Mouse (Mus musculus): Measurements from ENCODE around the gene Ociad2.
"Not testable (repeated sequence)": the region's sequence is repeated elsewhere in the genome, so short reads cannot be mapped to it uniquely, and the experiment has no call there.

Gene Ociad2

DNA sequence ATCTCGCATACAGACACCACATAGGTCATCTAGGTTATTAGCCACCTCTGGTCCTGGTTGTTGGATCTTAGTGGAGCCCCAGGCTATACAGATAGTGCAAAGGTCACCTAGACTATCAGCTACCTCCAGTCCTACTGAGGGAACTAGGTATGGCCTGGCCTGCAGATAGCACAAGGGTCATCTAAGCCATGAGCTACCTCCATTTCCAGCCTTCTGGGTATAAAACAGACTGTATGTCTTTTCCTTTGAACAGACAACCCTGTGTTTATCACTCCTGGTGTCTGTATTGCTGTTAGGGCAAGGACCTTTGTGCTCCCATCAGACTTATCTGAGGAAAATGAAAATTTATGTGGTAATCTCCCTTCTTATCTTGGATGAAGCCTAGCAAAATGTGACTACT lies 11.0 kb upstream of the Ociad2 start:
- DNase-seq, result no peak

DNA sequence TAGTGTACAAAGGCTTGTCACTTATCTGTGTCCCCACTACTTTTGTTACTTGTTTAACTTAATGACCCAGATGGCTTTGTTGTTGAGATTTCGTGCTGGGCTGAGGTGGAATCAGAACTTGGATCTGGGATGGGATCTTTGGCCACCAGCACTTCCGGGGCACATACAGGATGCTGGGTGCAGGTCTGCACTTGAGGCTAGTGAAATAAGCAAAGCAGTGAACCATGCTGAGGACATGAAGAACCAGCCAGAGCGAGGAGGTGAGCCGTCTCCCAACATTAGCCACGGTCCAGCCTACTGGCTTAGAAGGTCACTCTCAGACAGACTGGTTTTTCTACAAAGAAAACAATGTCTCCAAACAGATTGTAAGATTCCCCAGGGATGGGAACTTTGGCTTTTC lies 8.7 kb upstream of the Ociad2 start:
- no peak for DNase-seq

DNA sequence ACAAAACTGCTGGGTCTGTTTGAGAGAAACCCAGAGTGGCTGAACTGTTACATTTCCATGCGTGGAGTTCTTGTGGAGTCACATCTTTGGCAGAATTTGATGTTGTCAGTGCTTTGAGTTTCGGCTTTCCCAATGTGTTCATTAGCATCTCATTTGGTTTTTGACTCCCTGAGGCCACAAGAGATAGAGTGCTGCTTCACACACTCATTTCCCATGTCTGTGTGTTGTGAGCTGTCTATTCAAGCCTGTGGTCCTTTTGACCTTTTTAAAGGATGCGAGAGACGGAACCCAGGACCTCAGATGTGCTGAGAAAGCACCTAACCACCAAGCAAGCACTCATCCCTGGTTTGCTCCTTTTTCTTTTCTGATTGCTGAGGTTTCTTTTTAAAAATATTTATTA lies 4.4 kb upstream of the Ociad2 start:
- no peak for DNase-seq

DNA sequence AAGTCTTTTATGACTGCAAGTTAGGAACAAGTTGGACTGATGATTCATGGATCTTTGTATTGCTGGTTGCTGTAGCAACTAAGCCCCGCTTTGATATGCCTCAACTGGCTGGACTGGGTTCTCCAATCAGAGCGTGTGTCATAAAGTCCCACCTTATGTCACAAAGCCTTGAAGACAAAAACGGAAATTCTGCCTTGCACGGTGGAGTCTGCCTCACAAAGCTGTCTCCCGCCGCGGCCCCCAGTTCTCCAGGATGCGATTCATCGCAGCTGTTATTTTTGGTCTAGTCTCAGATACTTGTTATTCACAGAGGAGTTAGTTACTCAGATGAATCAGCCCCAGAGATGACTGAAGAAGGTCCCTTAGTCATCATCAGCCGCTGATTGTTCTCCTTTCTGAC lies 3.5 kb upstream of the Ociad2 start:
- peak; percentile 18 for DNase-seq

DNA sequence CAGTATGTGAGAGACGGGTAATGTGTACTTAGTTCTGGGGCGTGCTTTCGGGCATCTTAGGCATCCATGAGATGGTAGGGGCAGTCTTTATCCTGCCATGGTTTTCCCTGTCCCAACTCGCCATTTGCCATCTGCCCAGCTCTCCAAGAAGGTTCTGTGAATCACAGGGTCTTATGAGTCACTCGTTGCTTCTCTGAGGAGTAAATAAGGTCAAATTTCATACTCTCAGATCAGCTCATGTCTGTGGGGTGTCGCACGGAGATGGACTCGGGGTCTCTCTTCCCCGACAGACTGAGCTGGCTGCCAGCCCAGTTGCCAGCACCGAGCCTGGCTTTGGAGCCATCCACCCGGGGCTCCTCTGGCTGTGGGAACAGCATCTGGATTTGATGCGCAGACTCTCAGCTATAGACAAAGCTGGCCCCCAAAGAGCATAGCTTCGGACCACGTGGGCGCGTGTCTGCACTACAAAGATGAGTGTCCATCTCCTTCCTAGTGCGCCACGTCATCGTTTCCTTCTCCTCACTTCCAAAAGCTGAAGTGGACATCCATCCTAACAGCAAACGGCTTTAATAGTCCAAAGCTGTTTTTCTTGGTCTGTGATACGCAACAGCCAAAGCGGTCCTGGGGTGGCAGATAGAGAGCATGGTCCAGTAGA lies 2.0 kb upstream of the Ociad2 start:
- no peak for DNase-seq

DNA sequence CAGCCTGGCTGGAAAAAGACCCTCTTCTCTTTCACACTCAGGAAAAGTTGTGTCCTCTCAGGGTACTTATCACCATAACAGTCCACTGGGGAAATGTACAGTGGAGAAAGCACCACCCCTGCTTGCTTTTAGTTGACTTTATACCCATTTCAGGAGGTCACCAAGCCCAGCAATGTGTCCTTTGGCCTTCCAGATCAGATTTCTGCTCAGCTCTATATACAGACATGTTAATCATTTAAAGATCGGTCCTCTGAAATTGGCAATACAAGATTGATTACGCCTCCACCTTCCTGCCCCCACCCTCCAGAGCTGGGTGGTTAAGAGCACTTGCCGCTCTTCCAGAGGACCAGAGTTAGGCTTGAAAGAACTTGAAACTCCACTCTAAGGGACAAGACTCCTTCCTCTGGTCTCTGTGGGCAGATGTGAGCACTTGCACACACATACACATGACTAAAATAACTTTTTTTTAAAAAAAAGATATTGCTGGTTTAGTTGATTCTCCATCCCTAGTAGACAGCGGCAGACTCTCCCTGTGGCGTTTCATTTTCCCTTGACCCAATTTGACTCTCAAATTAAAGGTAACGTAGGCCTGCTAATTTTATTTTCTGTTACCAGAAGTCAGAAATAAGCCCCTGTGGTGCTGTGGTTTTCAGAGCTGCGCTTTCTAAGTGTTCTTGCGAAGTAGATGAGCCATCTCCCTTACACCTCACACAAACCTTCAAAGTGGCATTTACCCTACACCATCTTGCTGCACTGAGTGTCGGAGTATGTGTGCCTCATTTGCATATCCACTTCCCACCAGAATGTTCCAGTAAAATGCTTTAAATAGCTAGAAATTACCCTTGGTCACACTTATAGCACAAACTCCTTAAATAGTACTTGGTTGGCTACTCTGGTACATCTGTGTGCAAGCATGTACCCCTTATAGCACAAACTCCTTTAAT lies 777 bp downstream of the Ociad2 start:
- DNase-seq, result no peak

DNA sequence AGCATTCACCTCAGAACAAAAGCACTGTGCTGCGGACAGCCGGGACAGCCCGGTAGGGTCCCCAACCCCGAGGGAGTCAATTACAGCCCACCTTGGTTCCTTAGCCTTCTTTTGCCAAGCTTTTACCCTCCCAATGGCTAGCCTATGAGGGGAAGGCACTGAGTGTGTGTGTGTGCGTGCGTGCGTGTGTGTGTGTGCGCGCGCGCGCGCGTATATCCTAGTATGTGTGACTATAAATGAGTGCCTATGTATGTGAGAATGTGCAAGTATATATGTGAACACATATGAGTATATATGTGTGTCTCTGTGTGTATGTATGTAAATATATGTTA lies 2.0 kb downstream of the Ociad2 start:
- DNase-seq, result peak; percentile 25

DNA sequence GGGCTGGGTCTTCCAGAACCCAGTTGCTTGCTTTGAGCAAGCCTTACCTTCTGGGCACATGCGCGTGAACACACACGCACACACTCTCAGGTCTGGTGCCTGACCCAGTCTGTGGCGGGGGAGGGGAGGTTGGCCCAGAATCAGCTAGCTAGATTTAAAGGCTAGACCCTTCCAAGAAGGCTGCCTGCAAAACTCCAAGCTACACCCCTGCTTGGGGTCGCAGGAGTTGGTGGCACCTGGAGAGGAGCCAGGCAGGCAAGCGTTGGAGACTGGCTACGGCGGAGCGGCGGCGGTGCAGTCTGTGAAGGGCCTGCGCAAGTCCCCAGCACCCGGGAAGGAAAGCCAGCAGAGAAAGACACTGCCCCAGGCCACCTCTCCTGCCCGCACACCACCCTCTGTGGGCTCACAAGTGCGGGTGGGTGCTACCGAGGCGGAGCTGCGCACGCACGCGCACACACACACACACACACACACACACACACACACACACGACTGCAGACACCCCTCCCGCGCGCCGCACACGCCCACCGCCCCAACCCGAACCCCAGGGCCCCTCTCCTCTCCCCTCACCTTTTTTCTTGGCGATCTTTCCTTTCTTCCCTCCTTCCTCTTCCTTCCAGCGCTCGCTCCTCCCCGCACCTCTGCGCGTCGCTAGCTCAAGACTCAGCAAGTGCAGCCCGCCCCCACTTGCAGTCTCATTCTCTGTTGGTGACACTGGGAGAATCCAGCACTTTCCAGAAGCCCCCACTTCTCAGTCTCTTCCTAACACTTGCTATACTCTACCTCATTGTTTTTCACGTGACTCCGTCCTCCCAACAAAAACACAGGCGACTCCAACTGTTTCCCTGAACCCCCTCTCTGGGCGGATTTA lies 2.6 kb downstream of the Ociad2 start:
- DNase-seq, result peak; percentile 56

DNA sequence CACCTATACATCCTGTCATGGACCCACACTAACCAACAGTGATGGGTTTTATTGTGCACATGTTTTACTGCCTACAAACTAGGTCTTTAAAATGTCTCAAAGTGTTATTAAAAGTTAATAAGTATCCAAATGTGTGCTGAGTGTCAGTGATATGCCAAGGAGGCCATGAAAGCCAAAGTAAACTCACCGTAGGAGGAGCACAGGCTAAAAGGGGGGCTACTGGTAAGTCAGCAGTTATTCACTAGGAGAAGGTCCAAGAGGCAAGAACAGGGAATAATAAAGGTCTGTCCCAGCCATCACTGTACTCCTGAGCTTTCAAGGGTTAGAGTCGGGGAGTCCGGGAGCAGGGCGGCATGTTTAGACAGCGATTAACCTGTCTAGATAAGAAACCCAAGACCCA lies 4.4 kb downstream of the Ociad2 start:
- no peak for DNase-seq

DNA sequence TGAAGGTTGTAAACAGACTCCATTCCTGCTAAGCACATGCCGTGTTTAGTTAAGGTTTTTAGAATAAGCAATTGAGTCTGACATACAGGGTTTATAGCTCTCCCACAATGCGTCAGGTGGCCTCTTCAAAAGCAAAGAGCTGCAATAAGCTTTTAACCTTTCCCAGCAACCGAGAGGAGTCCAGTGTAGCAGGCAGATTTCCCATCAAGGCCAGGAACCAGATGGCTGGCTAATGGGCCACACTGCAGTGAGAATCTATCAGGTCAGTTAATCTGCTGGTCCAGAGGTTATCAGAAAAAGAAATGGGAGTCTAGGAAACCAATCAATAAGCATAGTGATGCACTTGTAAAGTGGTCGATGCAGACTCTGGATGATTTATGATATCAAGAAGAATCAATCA lies 9.8 kb downstream of the Ociad2 start:
- no peak for DNase-seq

DNA sequence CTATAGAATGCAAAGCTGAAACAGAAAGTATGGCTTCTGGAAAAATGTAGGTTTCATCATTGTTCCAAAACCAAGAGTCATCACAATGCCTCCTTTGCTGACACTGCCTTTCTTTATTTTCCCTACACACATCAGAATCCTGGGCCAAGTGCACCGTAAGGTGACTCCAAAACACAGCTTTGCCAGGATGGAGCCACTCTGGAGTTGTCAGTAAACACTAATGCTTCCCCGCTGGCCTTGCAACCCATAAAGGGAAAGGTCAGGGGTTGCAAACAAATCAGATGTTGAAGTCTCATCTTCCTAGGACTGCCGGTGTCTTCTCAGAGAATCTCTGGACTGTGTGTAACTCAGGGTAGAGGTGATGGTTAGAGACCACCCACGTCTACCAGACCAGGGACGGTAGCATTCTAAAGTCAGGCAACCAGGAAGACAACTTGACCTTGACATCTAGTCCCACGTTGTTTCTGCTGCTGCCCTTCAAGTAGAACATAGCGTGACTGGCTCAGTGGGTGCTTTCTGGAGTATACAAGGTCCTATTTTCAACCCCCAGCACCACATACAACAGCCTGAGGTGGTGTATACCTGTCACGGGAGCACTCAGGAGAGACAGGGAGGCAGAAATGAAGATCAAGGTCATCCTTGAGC lies 16.2 kb downstream of the Ociad2 start:
- DNase-seq, result no peak

DNA sequence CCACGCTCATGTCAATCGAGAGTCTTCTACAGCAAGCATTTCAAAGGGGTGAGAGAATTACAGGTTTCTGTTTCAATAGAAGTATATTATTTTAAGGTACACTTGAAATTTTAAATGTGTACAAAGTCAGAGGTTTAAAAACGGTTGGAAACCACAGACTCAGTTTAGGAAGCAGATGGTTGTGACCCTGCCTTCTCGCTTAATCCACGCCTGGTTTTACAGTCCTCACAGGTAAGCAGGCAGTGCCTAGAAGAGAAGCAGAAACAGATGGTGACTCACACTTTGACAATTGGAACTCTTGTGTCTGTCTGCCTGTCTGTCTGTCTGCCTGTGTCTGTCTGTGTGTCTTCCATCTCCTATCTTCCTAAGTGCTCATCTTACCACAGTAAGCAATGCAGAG lies 17.2 kb downstream of the Ociad2 start:
- DNase-seq, result no peak

DNA sequence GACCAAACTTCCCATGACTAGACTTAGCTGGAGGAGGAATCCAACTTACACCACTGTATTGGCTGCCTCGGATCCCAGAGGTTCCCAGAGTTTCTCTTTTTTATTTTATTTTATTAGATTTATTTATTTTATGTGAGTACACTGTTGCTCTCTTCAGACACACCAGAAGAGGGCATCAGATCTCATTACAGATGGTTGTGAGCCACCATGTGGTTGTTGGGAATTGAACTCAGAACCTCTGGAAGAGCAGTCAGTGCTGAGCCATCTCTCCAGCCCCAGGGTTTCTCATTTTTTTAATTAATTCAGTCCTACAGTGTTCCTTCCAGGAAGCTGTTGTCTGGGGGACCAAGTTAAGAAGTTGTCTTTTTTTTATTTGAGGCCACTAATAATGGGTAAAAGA lies 18.1 kb downstream of the Ociad2 start:
- DNase-seq, result not testable (repeated sequence)

DNA sequence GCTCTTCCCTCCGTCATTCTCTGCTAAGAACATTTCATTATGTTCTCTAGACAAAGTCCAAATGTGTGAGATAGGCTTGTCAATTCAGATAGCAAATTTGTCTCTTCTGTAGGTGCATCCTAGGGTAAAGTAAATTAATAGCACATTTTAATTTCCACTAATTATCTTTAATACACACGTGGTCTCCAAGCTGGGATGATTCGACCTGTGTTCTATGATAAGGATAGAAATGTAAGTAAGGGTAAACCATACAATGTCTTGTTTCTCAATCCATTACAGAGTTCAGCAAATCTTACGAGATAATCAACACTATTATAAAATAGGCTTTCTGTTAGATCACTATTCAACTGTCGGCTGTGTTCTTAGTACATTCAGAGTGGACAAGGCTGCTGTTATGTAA lies 21.5 kb downstream of the Ociad2 start:
- DNase-seq, result no peak

DNA sequence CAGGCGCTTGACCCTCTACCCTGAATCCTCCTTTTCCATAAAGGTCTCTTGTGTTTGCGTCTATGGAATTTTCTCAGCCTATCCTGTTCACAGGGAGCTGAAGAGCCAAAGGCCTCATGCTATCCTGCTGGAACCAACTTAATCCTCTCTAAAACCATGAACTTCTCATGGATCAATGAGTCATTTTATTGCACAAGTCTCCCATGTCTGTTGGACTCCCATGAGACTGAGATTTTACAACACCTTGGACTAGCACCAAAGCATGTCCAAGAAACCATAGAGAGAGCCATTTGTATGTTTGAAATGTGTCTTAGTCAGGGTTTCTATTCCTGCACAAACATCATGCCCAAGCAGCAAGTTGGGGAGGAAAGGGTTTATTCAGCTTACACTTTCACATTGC lies 26.2 kb downstream of the Ociad2 start:
- DNase-seq, result no peak

DNA sequence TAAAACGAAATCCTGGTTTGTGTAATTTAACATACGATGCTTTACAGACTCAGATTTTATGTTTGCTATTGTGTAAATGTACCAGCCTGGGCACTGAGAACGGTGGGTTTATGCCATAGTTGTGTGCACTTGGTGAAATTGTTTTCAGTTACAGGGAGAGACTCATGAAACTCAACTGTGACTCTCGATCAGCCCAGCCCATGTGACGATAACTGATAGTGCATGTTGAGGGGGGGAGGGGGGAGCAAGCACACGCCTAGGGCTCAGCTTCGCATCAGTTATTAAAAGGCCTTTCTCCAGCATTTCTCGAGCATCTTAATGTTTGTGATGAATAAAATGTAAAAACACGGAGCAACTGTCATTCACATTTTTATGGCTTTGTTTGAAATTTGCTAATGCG lies 27.2 kb downstream of the Ociad2 start:
- DNase-seq, result no peak

DNA sequence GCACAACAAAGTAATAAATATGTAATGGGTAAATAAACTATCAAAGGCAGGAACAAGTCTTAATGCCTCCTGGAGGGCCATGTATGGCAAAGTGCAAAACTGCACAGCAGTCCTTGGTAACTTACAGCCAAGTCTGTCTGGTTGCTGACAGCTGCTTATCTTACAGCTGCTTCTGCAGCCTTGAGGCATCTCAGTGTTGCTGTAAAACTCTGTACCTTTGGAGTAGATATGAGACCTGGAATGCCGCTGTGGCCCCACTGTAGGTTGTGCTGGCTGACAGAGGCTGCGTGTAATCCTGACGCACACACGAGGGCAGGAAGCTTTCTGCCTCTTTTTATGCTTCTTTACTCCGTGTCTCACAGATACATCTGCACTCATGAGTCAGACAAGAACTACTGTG lies 29.4 kb downstream of the Ociad2 start:
- DNase-seq, result no peak

DNA sequence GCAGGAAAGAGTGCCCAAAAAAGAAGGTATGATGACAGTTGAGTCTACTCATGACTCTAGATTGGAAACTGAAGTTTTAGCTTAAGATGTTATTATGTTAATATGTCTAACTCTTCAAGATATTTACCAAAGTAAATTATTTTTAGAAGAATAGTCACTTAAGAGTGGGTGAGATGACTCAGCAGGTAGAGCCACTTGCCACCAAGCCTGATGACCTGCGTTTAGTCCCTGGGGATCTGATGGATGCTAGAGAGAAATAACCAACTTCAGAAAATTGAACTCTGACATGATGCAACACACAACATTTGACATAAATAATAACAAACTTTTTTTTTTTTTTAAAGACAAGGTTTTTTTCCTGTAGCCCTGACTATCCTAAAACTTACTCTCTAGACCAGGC lies 30.4 kb downstream of the Ociad2 start:
- no peak for DNase-seq

DNA sequence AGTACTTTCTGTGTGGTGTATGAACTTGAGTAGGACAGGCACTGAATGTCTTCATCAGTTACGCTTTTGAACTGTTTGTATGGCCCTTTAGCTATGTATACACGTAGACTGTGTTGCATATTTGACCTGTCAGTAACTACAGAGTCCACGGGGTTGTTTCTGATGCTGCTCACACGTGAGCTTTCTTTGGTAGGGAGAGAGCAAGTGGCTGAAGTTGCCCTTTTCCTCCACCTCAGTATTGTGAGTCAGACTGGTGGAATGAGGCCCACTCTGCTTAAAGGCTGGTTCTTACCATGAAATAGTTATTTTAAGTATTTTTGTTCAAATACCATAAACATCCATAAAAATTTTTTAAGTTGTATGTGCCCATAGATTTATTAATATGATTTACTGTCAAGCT lies 31.3 kb downstream of the Ociad2 start:
- no peak for DNase-seq

DNA sequence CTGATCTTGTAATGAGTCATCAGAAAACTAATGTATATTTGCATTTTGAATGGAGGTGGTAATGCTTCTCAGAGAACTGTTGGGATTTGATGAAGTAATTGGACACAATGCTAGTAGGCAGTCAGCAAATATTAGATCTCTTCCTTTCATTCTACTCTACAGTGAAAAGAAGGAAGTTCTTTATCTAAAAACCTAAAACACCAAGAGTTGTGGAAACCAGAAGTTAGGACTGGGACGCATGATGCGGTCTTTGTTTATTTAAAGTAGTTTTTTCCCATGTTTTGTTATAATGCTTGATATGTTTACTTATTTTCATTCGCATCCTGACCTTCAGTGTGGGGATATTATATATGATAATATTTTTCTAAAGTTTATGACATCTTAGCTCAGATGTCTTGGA lies 33.5 kb downstream of the Ociad2 start:
- DNase-seq, result no peak

DNA sequence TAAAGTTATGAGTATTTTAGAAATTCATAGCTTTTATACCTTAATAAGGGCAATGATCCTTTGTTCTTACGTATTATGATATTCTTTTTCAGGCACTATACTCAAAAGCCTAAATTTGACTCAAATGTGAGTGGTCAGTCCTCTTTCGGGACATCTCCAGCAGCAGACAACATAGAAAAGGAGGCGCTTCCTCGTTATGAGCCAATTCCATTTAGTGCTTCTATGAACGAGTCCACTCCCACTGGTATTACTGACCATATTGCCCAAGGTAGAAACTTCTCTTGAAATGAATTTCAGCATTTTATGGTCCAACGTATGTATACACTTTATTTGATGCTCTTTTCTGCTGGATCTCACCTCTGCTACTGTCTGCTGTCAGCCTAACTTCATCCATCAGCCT lies 34.3 kb downstream of the Ociad2 start:
- no peak for DNase-seq

DNA sequence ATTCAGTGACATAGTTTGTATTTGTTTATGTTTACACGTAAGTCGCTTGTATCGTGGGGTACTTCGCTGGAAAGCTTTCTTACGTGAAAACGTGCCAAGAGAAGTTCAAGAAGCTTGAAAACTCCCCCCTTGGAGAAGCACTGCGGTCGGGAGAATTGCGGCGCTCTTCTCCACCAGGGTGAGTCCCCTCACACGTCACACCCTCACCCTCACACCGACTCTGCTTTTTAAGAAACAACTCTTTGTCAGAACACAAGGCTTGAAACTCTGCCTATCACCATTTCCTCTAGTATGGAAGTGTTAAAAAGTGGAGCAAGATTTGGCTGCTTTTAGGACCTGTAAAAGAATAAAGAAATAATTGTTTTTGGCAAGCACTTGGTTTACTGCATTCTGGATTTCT lies 36.3 kb downstream of the Ociad2 start:
- no peak for DNase-seq

DNA sequence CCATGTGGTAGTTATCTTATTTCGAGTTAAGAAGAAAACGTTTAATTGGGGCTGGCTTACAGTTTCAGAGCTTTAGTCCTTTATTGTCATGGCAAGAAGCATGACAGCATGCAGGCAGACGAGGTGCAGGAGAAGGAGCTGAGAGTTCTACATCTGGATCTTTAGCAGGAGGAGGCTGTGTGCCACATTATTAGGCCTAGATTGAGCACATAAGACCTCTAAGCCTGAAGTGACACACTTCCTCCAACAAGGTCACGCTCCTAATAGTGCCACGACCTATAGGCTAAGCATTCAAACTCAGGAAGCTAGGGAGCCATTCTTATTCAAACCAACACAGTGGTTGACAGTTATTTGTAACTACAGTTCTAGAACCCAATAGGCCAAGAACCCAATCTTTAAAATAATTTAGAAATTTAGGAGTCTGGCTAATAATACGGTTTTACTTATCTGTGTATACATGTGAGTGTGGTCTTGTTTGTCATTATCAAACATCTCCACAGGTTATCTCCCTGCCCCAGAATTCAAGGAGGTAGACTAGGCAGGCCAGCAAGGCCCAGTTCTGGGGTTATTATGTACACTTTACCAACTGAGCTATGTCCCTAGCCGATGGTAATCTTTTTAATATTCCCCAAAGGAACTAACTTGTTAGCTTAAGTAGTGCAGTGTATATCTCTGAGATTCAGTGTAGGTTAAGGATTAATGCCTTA lies 39.1 kb downstream of the Ociad2 start:
- no peak for DNase-seq
